Mouse (Mus musculus): Measurements from ENCODE around the gene Slc10a6.

DNA sequence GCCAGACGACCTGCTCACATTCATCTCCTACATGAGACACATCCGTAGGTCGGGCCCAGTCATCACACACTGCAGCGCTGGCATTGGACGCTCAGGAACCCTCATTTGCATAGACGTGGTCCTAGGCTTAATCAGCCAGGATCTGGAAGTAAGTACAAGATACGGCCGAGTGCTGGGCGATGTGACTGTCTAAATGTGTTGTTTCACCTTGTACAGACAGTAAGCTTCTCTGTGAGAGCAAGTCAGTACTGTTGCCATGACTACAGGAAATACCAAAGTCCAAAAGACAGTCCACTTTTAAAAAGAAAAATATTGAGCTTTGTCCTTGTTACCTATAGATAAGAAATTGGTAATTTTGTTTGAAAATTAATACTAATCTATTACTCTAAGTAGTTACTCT lies 35.6 kb downstream of the Slc10a6 start:
- TF ChIP-seq SIN3A (IDR thresholded peaks at IDR 0.05; ENCODE audit: low read length) (no peak), ZKSCAN1 (IDR thresholded peaks at IDR 0.05; ENCODE audit: borderline replicate concordance, low read depth, low read length) (no peak), HCFC1 (IDR thresholded peaks at IDR 0.05; ENCODE audit: low read depth, low read length) (no peak), GABPA (IDR thresholded peaks at IDR 0.05; ENCODE audit: insufficient replicate concordance, low read depth, low read length) (no peak), CTCF (conservative IDR thresholded peaks at IDR 0.05 in 1 of 2, IDR thresholded peaks at IDR 0.05 in 1 of 2; ENCODE audit: low read depth in 2 of 2, low read length in 2 of 2) (no peak), MXI1 (IDR thresholded peaks at IDR 0.05; ENCODE audit: low read depth, low read length) (no peak)
